Mouse (Mus musculus) forebrain, embryonic 16.5 days (tissue): ENCODE data around the gene Zfp536. TPM values are rescaled to one million over a fixed set of nuclear protein-coding genes. Genes with fewer than 3 reads are reported as not detected.

Experiments
- ATAC-seq: fragments of 200-750 bp; cut with Nextera tagmentation; 2 replicates; pipeline ENCODE4 v1.8.0; 2017; ENCODE audit warnings: mild to moderate bottlenecking, moderate library complexity
- H3K27ac ChIP-seq: fragments of 300-500 bp; sonication (generic); 2 replicates; pipeline ENCODE4 v1.5.1; 2014; ENCODE audit warnings: low read length, control low read depth
- H3K27me3 ChIP-seq: fragments of 300-500 bp; sonication (generic); replicated peaks from 2 replicates; pipeline ENCODE4 v1.6.1; 2014; ENCODE audit warnings: low read length; ENCODE audit not compliant: control insufficient read depth, insufficient read depth
- H3K36me3 ChIP-seq: fragments of 300-500 bp; sonication (generic); 2 replicates; pipeline ENCODE4 v1.6.1; 2014; ENCODE audit not compliant: control insufficient read depth, insufficient read depth
- H3K4me1 ChIP-seq: fragments of 300-500 bp; sonication (generic); replicated peaks from 2 replicates; pipeline ENCODE4 v1.6.1; 2014; ENCODE audit warnings: low read length; ENCODE audit not compliant: control insufficient read depth, insufficient read depth
- H3K4me2 ChIP-seq: fragments of 300-500 bp; sonication (generic); 2 replicates; pipeline ENCODE4 v1.6.1; 2014; ENCODE audit warnings: mild to moderate bottlenecking, low read length, control low read depth
- H3K4me3 ChIP-seq: fragments of 300-500 bp; sonication (generic); replicated peaks from 2 replicates; pipeline ENCODE4 v1.5.1; 2014; ENCODE audit warnings: mild to moderate bottlenecking, low read length, control low read depth
- H3K9ac ChIP-seq: fragments of 300-500 bp; sonication (generic); replicated peaks from 2 replicates; pipeline ENCODE4 v1.6.1; 2014; ENCODE audit warnings: low read depth, low read length, control low read depth
- H3K9me3 ChIP-seq: fragments of 300-500 bp; sonication (generic); 2 replicates; pipeline ENCODE4 v1.6.1; 2016; ENCODE audit warnings: low read length; ENCODE audit not compliant: control insufficient read depth
- WGBS: fragments of 180-500 bp; shearing (Covaris S2); extraction: QIAGEN DNeasy Blood & Tissue Kit; methylation state at CpG from one replicate; pipeline ENCODE4 v1.1.7; 2014; 5-methylcytosine and 5-hydroxymethylcytosine counted together
- polyA plus RNA-seq: library from polyadenylated mRNA; unstranded; fragments of >200 nt; fragmentation: Nextera tagmentation; extraction: Ambion mirVana; gene quantifications from 2 replicates; pipeline ENCODE4 v1.2.1, GENCODE M21; 2015

Zfp536 gene
- polyA plus RNA-seq, 1 experiment from 2014 or later = 31.1 TPM

DNA sequence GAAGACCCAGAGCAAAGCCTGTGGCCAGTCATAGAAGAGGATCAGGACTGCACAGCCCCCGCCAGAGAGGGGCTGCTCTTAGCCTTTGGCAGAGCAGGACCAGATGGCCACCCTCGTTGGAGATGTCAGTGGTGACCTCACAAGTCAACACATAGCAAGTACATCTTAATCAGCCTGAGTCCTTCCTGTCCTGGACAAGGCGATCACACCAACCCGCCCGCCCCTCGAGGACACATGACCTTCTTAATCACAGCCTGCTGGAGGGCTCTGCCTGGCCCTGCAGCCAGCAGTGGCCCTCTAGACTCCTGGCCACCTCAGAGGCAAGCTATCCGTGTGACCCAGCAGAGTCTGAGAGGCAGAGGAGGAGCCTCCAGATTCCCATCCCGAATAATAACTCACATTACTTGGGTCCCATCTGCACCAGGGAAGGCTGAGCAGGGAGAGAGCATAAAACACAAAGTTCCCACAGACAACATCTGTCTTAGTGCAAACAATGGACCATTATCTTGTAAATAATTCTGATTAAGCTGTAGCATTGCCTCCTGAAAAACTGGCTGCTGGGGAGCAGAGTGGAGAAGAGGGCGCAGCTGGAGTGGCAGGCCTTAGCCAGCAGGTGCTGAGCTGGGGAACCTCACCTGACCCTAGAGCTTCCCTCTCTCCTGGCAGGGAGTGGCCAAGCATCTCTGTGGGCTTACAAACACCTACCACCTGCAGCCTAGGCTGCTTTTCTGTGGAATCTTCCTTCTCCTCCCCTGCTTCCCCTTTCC, 306.8 kb downstream of the Zfp536 start:
- Histone ChIP-seq H3K9me3 (no peaks in the 10 kb centered on the region), H3K36me3 (no peaks in the 10 kb centered on the region), H3K4me2 (no peak overlapping the region), H3K9ac (no peak overlapping the region), H3K4me3 (no peak overlapping the region), H3K27ac (no peak overlapping the region), H3K4me1 (no peaks in the 10 kb centered on the region), H3K27me3 (no peaks in the 10 kb centered on the region)
- 58% methylated on average over 9 of the region's 9 CpGs for WGBS
- ATAC-seq = no peak

DNA sequence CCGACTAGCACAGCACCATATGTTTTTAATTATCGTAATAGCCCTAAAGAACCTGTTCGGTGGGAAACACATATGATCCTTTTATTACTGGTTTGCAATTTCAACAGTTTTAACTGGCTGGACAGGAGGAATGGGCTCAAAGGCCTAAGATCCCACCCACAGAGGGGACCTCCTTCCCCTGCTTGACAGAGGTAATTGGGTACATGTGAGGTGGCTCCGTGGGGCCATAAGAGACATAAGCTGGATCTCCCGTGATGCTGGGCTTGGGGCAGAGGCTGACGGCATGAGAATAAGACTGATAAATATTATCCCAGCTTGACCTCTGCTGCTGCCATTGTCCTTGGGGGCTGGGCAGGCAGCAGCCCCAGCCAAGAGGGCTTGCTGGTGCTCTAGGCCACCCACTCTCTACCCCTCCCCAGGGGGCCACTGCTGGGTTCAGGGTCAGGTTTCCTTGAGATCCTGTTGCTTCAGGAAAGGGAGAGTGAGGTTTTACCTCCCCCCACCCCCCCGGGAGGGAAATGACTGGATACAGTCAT, 309.2 kb downstream of the Zfp536 start:
- H3K4me2 ChIP-seq = no peak overlapping the region
- no peaks in the 10 kb centered on the region for H3K9me3 ChIP-seq
- H3K9ac ChIP-seq = no peak overlapping the region
- H3K4me1 ChIP-seq = no peaks in the 10 kb centered on the region
- WGBS = 58% methylated on average over 7 of the region's 7 CpGs
- H3K27me3 ChIP-seq = no peaks in the 10 kb centered on the region
- H3K4me3 ChIP-seq = no peak overlapping the region
- H3K36me3 ChIP-seq = no peaks in the 10 kb centered on the region
- ATAC-seq = no peak
- no peak overlapping the region for H3K27ac ChIP-seq

DNA sequence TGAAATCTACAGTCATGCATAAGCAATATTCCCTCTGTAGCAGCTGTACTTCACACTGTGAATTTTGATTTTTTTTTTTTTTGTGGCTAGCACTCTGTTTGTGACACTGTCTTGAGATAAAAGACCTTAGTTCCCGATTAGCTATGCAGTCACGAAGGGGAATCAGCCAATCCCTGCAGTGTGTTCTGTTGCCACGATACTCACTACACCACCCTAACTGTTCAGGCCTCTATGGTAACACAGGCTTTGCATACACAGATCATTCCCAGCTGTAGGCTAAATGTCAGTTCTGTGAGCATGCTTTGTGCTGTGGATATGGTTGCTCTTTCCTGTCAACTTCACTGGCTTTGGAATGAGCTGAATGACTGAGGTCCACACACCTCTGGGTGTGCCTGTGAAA, 325.9 kb downstream of the Zfp536 start:
- Histone ChIP-seq H3K4me2 (no peak overlapping the region), H3K9me3 (peaks cover 3% of the 10 kb centered on the region; the same call in 1 of the 2 replicates), H3K9ac (no peak overlapping the region), H3K27ac (no peak overlapping the region), H3K27me3 (no peaks in the 10 kb centered on the region), H3K36me3 (no peaks in the 10 kb centered on the region), H3K4me1 (no peaks in the 10 kb centered on the region), H3K4me3 (no peak overlapping the region)
- 91% methylated on average over 3 of the region's 3 CpGs for WGBS
- no peak for ATAC-seq

DNA sequence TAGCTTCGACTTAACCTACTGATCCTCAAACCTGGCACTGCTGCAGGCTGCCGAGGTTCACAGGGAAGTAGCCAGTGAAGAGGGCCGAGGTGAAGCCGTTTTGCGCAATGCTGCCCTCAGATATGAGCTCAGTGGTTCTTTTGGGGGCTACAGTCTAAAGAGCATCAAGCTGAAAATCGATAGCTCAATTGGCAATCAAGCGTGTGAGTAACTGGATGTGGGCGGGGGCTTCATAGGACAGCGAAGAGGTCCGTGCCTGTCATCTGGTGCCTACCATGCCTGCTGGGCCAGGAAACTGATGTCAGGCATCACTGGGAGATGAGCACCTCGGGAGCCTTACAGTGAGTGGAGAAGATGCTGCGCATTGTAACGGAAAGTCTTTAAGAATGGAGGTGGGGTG, 333.5 kb downstream of the Zfp536 start:
- Histone ChIP-seq H3K27me3 (no peaks in the 10 kb centered on the region), H3K4me3 (no peak overlapping the region), H3K4me2 (no peak overlapping the region), H3K9me3 (peaks cover 3% of the 10 kb centered on the region; the same call in 1 of the 2 replicates), H3K9ac (no peak overlapping the region), H3K36me3 (no peaks in the 10 kb centered on the region), H3K27ac (no peak overlapping the region), H3K4me1 (no peaks in the 10 kb centered on the region)
- no peak for ATAC-seq
- WGBS = 88% methylated on average over 13 of the region's 13 CpGs

DNA sequence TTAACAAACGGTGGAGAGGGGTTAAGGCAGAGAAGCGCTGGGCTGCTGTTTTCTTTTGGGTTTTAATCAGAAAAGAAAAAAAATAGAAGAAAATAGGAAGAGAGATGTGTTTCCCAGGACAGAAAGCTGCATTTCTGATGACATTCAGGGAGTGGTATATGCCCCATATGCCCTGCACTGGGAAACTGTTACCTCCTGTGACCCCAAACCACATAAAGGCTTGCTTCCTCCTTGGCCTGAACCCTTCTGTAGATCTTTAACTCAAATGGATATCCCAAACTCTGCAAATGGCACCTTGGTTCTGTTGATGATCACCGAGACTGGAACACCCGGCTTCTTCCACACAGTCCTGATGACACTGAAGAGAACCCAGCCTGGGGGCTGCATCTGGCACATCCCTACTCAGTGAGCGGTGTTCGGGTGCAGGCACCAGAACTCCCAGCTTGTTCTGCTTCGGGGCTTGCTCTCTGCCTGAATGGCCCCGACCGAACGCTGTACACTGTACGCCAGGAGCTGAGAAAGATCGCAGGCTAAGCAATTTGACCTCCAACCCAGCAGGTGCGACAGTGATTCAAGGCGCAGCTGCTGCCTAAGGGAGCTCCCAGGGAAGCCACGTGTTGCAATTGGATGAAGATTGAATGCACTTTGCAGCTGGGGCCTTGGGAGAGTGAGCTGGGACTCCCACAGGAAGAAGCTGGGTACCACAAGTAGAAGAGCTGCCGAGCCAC, 334.2 kb downstream of the Zfp536 start:
- H3K9me3 ChIP-seq = peaks cover 1% of the 10 kb centered on the region; the same call in 1 of the 2 replicates
- H3K9ac ChIP-seq = no peak overlapping the region
- 61% methylated on average over 16 of the region's 16 CpGs for WGBS
- 0 out of 2 replicates have a peak, but pooled peaks have one; percentile 28 for ATAC-seq
- no peak overlapping the region for H3K27ac ChIP-seq
- no peak overlapping the region for H3K4me2 ChIP-seq
- no peaks in the 10 kb centered on the region for H3K4me1 ChIP-seq
- H3K4me3 ChIP-seq = no peak overlapping the region
- H3K27me3 ChIP-seq = no peaks in the 10 kb centered on the region
- no peaks in the 10 kb centered on the region for H3K36me3 ChIP-seq

DNA sequence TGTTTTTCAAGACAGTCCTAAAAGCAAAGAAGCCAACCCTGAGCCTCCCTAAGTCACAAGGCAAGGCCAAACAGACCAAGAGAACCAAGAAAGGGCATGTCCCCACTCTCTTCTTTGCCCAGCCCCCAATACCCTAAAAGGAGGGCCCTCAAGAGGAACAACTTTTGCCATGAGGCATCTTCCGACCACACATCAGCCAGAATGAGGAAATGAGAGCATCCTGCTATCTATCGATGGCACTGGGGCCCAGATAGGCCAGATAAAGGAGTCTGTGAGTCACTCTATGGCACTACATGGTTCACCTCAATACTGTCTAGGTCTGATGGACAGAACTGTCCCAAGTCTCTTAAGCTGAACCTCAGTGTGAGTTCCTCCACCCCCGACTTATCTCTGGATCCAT, 335.6 kb downstream of the Zfp536 start:
- Histone ChIP-seq H3K9me3 (no peaks in the 10 kb centered on the region), H3K4me3 (no peak overlapping the region), H3K4me1 (no peaks in the 10 kb centered on the region), H3K36me3 (no peaks in the 10 kb centered on the region), H3K27me3 (no peaks in the 10 kb centered on the region), H3K4me2 (no peak overlapping the region), H3K27ac (no peak overlapping the region), H3K9ac (no peak overlapping the region)
- 88% methylated on average over 3 of the region's 3 CpGs for WGBS
- no peak for ATAC-seq

DNA sequence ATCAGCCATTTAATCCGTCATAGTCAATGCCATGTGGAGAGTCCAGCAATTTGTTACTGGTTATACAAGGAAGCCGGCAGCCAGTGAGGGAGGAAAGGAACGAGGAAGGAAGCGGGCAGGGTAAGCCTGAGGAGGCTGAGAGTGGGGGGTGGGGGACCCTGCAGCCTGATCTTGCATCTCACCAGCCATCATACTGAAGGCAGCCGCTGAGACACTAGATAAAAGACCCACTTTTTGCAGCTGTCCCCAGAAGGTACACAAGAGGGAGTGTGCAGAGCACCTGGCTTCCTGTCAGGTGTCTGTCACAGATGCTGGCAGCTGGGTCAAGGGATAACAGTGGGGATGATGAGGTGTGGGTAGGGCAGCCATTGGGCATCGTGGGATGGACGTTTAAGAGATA, 340.3 kb downstream of the Zfp536 start:
- ATAC-seq = no peak
- no peak overlapping the region for H3K4me3 ChIP-seq
- H3K27ac ChIP-seq = no peak overlapping the region
- WGBS = 56% methylated on average over 7 of the region's 7 CpGs
- H3K9ac ChIP-seq = no peak overlapping the region
- no peaks in the 10 kb centered on the region for H3K27me3 ChIP-seq
- peaks cover 7% of the 10 kb centered on the region; the same call in 1 of the 2 replicates for H3K4me1 ChIP-seq
- H3K9me3 ChIP-seq = no peaks in the 10 kb centered on the region
- no peaks in the 10 kb centered on the region for H3K36me3 ChIP-seq
- H3K4me2 ChIP-seq = no peak overlapping the region

DNA sequence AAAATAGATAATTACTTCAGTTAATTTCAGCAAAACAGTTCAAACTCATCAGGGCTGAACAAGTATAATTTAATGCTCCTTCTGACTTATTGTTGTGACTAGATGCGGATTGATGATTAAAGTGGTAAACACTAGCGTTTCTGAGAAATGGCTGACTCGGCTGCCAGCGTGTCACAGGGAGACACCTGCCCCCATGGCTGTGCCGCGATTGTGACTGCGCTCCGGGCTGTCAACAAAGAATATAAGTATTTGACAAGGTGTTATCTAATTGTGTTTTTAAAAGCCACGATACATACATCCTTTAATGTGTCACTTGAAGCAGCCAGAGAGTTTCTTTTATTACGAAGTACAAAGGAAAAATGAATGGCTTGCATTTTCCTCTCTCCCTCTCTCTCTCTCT, 342.0 kb downstream of the Zfp536 start:
- H3K4me3 ChIP-seq = no peak overlapping the region
- peak; percentile 80 for ATAC-seq
- peak overlapping the region; percentile 23; the same call in 1 of the 2 replicates for H3K27ac ChIP-seq
- H3K27me3 ChIP-seq = no peaks in the 10 kb centered on the region
- no peak overlapping the region for H3K9ac ChIP-seq
- 45% methylated on average over 10 of the region's 10 CpGs for WGBS
- peaks cover 7% of the 10 kb centered on the region; the same call in 1 of the 2 replicates for H3K4me1 ChIP-seq
- no peaks in the 10 kb centered on the region for H3K9me3 ChIP-seq
- H3K4me2 ChIP-seq = peak overlapping the region; percentile 21
- H3K36me3 ChIP-seq = no peaks in the 10 kb centered on the region

DNA sequence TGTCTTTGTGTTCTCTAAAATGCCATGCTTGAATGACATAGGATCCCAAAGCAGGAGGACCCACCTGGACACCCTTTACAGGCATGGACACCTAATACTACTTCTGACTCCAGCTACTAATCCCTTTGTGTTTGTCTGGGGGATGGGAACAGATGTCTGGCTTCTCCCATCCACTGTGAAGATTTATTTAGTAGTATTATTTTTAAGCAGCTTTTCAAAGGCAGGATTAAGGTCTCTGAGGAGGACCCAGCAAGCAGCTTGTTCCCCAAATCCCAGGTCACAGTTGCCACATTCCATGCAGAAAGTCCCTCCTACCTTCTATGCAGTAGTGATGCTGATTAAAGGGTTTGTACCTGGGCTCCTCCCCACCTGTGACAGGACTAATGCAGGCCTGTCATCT, 347.4 kb downstream of the Zfp536 start:
- no peak for ATAC-seq
- Histone ChIP-seq H3K4me3 (no peak overlapping the region), H3K9me3 (no peaks in the 10 kb centered on the region), H3K4me1 (no peaks in the 10 kb centered on the region), H3K27ac (no peak overlapping the region), H3K36me3 (no peaks in the 10 kb centered on the region), H3K4me2 (no peak overlapping the region), H3K9ac (no peak overlapping the region), H3K27me3 (no peaks in the 10 kb centered on the region)
